Mouse (Mus musculus) left cerebral cortex, adult 18-20 months (tissue): ENCODE data around the gene Etv1. TPM values are rescaled to one million over a fixed set of nuclear protein-coding genes. Genes with fewer than 3 reads are reported as not detected.
"Not testable (repeated sequence)": the region's sequence is repeated elsewhere in the genome, so short reads cannot be mapped to it uniquely, and the experiment has no call there.

Experiments used
- DNase-seq, 2 experiments: peaks; one replicate each; pipeline ENCODE4 v3.0.0; 2021 to 2022; ENCODE audit warnings: low spot score in 2 of 2, mixed read lengths in 1 of 2
- total RNA-seq, 2 experiments: library from RNA; stranded (reverse); gene quantifications; 2 replicates each; pipeline ENCODE4 v1.2.3; 2021

Gene Etv1
- total RNA-seq, 2 experiments from 2014 or later: 60.7 to 61.6 TPM

DNA sequence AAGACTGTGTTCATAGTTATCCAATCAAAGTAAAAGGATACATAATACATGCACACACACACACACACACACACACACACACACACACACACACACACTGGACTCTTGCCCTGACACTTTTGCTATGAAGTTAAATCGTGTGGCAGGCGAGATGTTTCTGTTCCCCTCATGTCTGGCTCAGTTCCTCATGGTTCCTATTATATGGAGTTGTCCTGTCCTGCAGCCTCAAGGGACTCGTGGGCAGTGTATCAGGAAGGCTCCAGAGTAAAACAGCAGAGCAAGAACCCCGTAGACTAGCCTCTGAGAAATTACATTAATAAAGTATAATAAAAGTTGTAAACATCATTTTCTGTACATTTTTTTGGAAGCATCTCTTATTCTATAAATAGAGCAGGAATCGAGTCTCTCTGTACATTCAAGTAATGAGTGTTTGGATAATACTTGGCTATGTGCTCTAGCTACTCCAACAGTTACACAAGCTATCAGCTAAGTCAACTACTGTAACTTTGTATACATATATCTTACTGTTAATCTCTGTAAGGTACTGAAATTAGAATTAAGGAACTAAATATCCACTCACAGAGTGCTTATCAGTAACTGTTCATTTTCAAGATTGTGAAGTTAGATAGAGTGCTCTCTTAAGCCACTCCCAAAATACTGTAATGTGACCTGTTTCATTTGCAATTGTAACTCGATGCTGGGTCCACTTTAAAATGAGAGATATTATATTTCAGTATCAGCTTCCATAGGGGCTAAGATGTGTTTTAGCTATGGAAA lies 35.0 kb downstream of the Etv1 start:
- DNase-seq: no peak

GRCm38 (mm10) chr12:38816235-38816634 lies 37.1 kb downstream of the Etv1 start:
- DNase-seq: no peak

DNA sequence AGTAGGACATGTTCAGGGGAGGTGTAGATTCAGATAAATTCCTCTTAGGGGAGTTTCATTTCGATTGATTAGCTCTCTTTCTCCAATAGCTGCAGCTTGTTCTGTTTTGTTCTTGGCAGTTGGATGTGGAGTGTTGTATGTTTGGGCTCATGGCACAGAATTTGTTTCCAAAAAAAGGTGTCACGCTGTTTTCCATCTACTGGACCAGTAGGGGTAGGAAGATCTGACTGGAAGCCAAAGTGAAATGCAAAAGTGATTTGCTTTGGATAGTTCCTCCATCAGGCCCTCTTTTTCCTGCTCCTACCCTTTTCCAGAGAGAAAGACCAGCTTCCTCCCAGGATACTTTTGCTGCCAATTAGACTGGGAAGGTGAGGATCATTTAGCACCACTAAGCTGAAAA lies 39.1 kb downstream of the Etv1 start:
- DNase-seq: no peak

DNA sequence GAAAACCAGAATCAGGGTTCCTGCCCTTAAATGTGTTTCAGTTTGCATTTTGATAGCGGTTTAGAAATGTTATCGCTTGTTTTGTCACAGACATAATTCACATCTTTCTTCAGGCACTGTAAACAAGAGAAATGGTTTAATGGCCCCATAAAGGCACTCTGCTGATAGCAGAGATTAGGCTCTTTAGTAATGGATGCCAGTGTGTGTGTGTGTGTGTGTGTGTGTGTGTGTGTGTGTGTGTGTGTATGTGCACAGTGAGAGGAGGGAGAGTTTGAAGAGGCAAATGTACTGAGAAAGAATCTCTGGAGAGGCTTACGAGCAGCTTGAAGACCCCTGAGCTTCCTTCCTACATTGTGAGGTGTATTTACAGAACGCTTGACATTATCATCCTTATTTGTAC lies 41.5 kb downstream of the Etv1 start:
- DNase-seq: no peak

GRCm38 (mm10) chr12:38824405-38824804 lies 45.2 kb downstream of the Etv1 start:
- DNase-seq: no peak

DNA sequence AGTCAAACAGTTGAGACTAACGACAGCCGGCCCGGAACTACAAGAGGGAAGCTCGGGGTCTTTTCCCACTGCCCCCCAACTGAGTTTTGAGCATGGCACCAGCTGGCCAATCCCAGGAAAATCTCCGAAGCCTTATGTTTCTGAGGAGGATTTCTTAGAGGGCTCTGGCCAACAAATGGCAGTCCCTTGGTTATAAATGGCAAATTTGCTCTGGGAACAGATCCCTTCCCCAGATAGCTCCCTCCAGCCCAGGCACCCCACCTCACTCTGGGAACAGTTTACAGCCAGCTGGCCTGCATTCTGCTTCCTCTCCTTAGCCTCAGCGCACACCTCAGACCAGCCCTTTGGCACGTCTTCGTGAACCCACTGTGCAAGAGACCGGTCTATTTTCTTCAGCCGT lies 53.8 kb downstream of the Etv1 start:
- DNase-seq: no peak

GRCm38 (mm10) chr12:38834581-38834980 lies 55.4 kb downstream of the Etv1 start:
- no peak for DNase-seq

GRCm38 (mm10) chr12:38834986-38835385 lies 55.8 kb downstream of the Etv1 start:
- DNase-seq: not testable (repeated sequence)

- no peak for DNase-seq
Observed at GRCm38 (mm10) chr12:38843801-38844295, 64.7 kb downstream of the Etv1 start.

GRCm38 (mm10) chr12:38847500-38848261 lies 68.5 kb downstream of the Etv1 start:
- DNase-seq: no peak

GRCm38 (mm10) chr12:38849994-38850393 lies 70.8 kb downstream of the Etv1 start:
- no peak for DNase-seq

GRCm38 (mm10) chr12:38854274-38854673 lies 75.1 kb downstream of the Etv1 start:
- no peak for DNase-seq

GRCm38 (mm10) chr12:38854751-38855150 lies 75.6 kb downstream of the Etv1 start:
- DNase-seq: no peak

DNA sequence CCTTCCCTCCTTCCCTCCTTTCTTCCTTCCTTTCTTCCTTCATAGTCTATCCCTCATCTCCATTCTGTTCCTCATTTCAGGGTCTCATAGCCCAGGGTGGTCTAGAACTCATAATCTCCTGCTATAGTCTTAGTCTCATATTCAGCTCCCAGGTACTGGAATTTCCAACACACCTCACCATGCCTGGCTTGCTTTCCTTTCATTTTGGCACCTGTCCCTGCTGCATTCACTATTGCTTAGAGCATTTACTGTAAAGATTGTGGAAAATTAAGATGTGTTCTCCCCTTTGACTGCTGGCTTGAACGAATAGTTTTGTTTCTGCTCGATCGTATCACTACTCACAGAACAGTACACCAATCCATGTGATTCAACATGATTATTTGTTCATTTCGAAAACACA lies 80.5 kb downstream of the Etv1 start:
- no peak for DNase-seq

GRCm38 (mm10) chr12:38860168-38861115 lies 81.3 kb downstream of the Etv1 start:
- no peak for DNase-seq

GRCm38 (mm10) chr12:38863395-38863794 lies 84.2 kb downstream of the Etv1 start:
- no peak for DNase-seq

GRCm38 (mm10) chr12:38863982-38864828 lies 85.0 kb downstream of the Etv1 start:
- DNase-seq: no peak

DNA sequence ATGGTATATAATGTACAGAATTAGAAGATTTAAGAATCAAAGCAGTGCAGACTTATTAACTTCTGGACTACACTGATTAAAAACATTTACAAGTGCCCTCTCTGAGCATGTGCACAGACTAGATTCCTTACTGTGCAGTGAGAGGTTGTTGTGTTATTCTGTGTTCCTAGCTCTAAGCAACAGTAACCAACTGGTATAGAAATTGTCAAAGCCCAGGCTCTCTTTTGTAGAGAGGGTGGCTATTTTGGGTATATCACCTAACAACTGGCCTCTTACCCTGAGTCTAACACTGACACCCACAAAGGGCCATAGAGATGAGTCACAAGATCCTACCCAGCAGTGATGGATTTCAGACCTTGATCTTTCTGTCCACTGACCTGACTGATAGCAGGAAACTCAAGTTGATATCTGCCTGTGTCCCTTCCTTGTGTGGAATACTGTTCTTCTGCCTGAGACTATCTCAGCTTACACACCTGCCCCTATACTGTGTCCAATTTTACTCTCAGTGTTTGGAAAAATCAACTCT lies 95.4 kb downstream of the Etv1 start:
- no peak for DNase-seq

GRCm38 (mm10) chr12:38904516-38904915 lies 125.3 kb downstream of the Etv1 start:
- DNase-seq: no peak

DNA sequence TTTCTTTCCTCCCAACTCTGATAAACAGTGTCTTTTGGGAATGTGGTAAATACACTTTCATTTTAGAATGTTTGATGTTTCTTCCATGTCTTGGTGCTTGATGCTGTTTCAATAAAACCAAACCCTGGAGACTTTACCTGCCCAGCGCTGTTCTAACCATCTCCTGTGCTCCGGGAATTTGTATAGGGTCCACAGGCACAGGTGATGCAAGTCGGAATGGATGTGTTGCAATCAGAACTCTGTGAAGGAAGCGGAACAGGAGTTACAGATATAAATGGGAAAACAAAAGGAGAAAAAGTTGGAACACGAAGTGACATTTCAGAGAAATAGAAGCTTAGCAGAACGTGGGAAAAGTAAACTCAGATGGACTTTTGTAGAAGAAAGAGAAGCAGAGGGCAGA lies 127.1 kb downstream of the Etv1 start:
- no peak for DNase-seq
